Mouse (Mus musculus) bone marrow macrophage, adult 2 months (primary cell): ENCODE measurements around the gene Atp13a2. TPM values are rescaled to one million over a fixed set of nuclear protein-coding genes. Genes with fewer than 3 reads are reported as not detected.

Source experiments
- H3K27ac ChIP-seq: 2 replicates; pipeline ENCODE4 v1.5.1; 2012; ENCODE audit warnings: low read depth, low read length; ENCODE audit not compliant: insufficient read depth
- H3K4me1 ChIP-seq: 2 replicates; pipeline ENCODE4 v1.6.1; 2012; ENCODE audit warnings: low read length; ENCODE audit not compliant: control insufficient read depth, insufficient read depth
- H3K4me3 ChIP-seq: 2 replicates; pipeline ENCODE4 v1.5.1; 2012; ENCODE audit warnings: mild to moderate bottlenecking, low read length, moderate library complexity; ENCODE audit not compliant: insufficient read depth
- CTCF ChIP-seq: IDR thresholded peaks from 2 replicates; pipeline ENCODE4 v1.5.1; 2012; ENCODE audit warnings: low read depth, mild to moderate bottlenecking, low read length, moderate library complexity
- POLR2A ChIP-seq: IDR thresholded peaks from 2 replicates; pipeline ENCODE4 v1.6.1; 2012; ENCODE audit warnings: mild to moderate bottlenecking, low read depth, low read length, borderline replicate concordance
- polyA plus RNA-seq: library from polyadenylated mRNA; stranded (reverse); fragments of >200 nt; gene quantifications from 2 replicates; pipeline ENCODE4 v1.2.4, GENCODE M21; 2012; ENCODE audit not compliant: missing spikeins, insufficient read depth, insufficient read length

Gene Atp13a2
- polyA plus RNA-seq, 1 experiment, result 230 TPM

GRCm38 (mm10) chr4:140949616-140950015, 37.1 kb upstream of the Atp13a2 start:
- Histone ChIP-seq H3K4me3 (no peak overlapping the region), H3K27ac (no peak overlapping the region), H3K4me1 (peaks cover 40% of the 10 kb centered on the region)
- TF ChIP-seq CTCF (no peak), POLR2A (no peak)

GRCm38 (mm10) chr4:140950574-140950973, 36.1 kb upstream of the Atp13a2 start:
- Histone ChIP-seq H3K4me1 (peaks cover 31% of the 10 kb centered on the region), H3K27ac (no peak overlapping the region), H3K4me3 (no peak overlapping the region)
- TF ChIP-seq CTCF (no peak), POLR2A (no peak)

- Histone ChIP-seq H3K27ac (peak overlapping the region; percentile 73), H3K4me1 (peaks cover 21% of the 10 kb centered on the region), H3K4me3 (no peak overlapping the region)
- TF ChIP-seq CTCF (no peak), POLR2A (no peak)
Measured at GRCm38 (mm10) chr4:140951861-140952641, 34.6 kb upstream of the Atp13a2 start.

GRCm38 (mm10) chr4:140957131-140957702, 29.5 kb upstream of the Atp13a2 start:
- no peak overlapping the region for H3K4me3 ChIP-seq
- TF ChIP-seq POLR2A, result no peak
- TF ChIP-seq CTCF, result no peak
- H3K27ac ChIP-seq, result no peak overlapping the region
- H3K4me1 ChIP-seq, result peaks cover 24% of the 10 kb centered on the region

GRCm38 (mm10) chr4:140957725-140958124, 28.9 kb upstream of the Atp13a2 start:
- Histone ChIP-seq H3K27ac (no peak overlapping the region), H3K4me1 (peaks cover 25% of the 10 kb centered on the region), H3K4me3 (peak overlapping the region; percentile 25)
- TF ChIP-seq CTCF (peak; percentile 73), POLR2A (no peak)

- no peak overlapping the region for H3K27ac ChIP-seq
- peaks cover 28% of the 10 kb centered on the region for H3K4me1 ChIP-seq
- H3K4me3 ChIP-seq, result no peak overlapping the region
- TF ChIP-seq CTCF (no peak), POLR2A (no peak)
Measured at GRCm38 (mm10) chr4:140958319-140958718, 28.4 kb upstream of the Atp13a2 start.

GRCm38 (mm10) chr4:140959128-140959679, 27.5 kb upstream of the Atp13a2 start:
- no peak overlapping the region for H3K27ac ChIP-seq
- no peak overlapping the region for H3K4me3 ChIP-seq
- TF ChIP-seq CTCF, result no peak
- no peak for TF ChIP-seq POLR2A
- H3K4me1 ChIP-seq, result peaks cover 27% of the 10 kb centered on the region

- Histone ChIP-seq H3K27ac (no peak overlapping the region), H3K4me1 (peaks cover 34% of the 10 kb centered on the region), H3K4me3 (no peak overlapping the region)
- TF ChIP-seq POLR2A, result no peak
- TF ChIP-seq CTCF, result no peak
Measured at GRCm38 (mm10) chr4:140959715-140960479, 26.8 kb upstream of the Atp13a2 start.

- H3K27ac ChIP-seq, result peak within 1 kb of the TSS; percentile 69
- peak within 1 kb of the TSS; percentile 79 for H3K4me3 ChIP-seq
- TF ChIP-seq CTCF (no peak), POLR2A (no peak)
- H3K4me1 ChIP-seq, result peaks cover 43% of the 10 kb centered on the region
Measured at GRCm38 (mm10) chr4:140960781-140961466, 25.7 kb upstream of the Atp13a2 start, which contains the start of gene Sdhb. Gene Sdhb, plus strand, starts transcription at chr4:140961203.
